Mouse (Mus musculus) heart, adult 2 months (tissue): ENCODE data around the gene Rtl10.

Experiments used
- CTCF ChIP-seq: fragments of 200-600 bp; IDR thresholded peaks from 2 replicates; pipeline ENCODE4 v1.8.1; 2022; ENCODE audit warnings: antibody characterized with exemption, mild to moderate bottlenecking, moderate library complexity
- EP300 ChIP-seq: fragments of 200-500 bp; IDR thresholded peaks from 2 replicates; pipeline ENCODE4 v1.6.1; 2011; ENCODE audit warnings: low read depth, low read length, control low read depth; ENCODE audit not compliant: insufficient read depth
- POLR2A ChIP-seq: fragments of 200-500 bp; IDR thresholded peaks from 2 replicates; pipeline ENCODE4 v1.6.1; 2011; ENCODE audit warnings: mild to moderate bottlenecking, low read depth, low read length, control low read depth; ENCODE audit not compliant: insufficient read depth

- TF ChIP-seq CTCF = no peak
- no peak for TF ChIP-seq POLR2A
- TF ChIP-seq EP300 = 0 out of 2 replicates have a peak, but pooled peaks have one; percentile 44
Measured at GRCm38 (mm10) chr16:18464271-18464670, 34.4 kb upstream of the Rtl10 start.
